Mouse (Mus musculus) layer of hippocampus, adult 9-10 months (tissue): ENCODE data around the gene Lrmda.

Experiments
- DNase-seq: peaks from one replicate; pipeline ENCODE4 v3.0.0; 2022; ENCODE audit warnings: low spot score

Lrmda gene

GRCm38 (mm10) chr14:22043420-22043819, 23.9 kb downstream of the Lrmda start:
- no peak for DNase-seq

GRCm38 (mm10) chr14:22046262-22046856, 26.8 kb downstream of the Lrmda start:
- no peak for DNase-seq

GRCm38 (mm10) chr14:22048068-22048899, 28.8 kb downstream of the Lrmda start:
- no peak for DNase-seq

GRCm38 (mm10) chr14:22048900-22049199, 29.3 kb downstream of the Lrmda start:
- no peak for DNase-seq

GRCm38 (mm10) chr14:22049282-22049681, 29.8 kb downstream of the Lrmda start:
- no peak for DNase-seq

GRCm38 (mm10) chr14:22051941-22052664, 32.6 kb downstream of the Lrmda start:
- DNase-seq = no peak

GRCm38 (mm10) chr14:22055630-22056029, 36.1 kb downstream of the Lrmda start:
- no peak for DNase-seq

- no peak for DNase-seq
Observed at GRCm38 (mm10) chr14:22056246-22056645, 36.7 kb downstream of the Lrmda start.

GRCm38 (mm10) chr14:22058729-22059128, 39.2 kb downstream of the Lrmda start:
- no peak for DNase-seq

- no peak for DNase-seq
Observed at GRCm38 (mm10) chr14:22059348-22059861, 39.9 kb downstream of the Lrmda start.

- DNase-seq = no peak
Observed at GRCm38 (mm10) chr14:22060787-22061186, 41.3 kb downstream of the Lrmda start.

GRCm38 (mm10) chr14:22062117-22062855, 42.8 kb downstream of the Lrmda start:
- DNase-seq = no peak

GRCm38 (mm10) chr14:22069169-22069568, 49.7 kb downstream of the Lrmda start:
- DNase-seq = no peak

- DNase-seq = no peak
Observed at GRCm38 (mm10) chr14:22073385-22073784, 53.9 kb downstream of the Lrmda start.

GRCm38 (mm10) chr14:22074229-22074628, 54.7 kb downstream of the Lrmda start:
- DNase-seq = no peak

- no peak for DNase-seq
Observed at GRCm38 (mm10) chr14:22083931-22084330, 64.4 kb downstream of the Lrmda start.

- no peak for DNase-seq
Observed at GRCm38 (mm10) chr14:22085411-22085810, 65.9 kb downstream of the Lrmda start.

GRCm38 (mm10) chr14:22088604-22089003, 69.1 kb downstream of the Lrmda start:
- no peak for DNase-seq

GRCm38 (mm10) chr14:22089331-22089730, 69.8 kb downstream of the Lrmda start:
- DNase-seq = no peak

GRCm38 (mm10) chr14:22089866-22090470, 70.5 kb downstream of the Lrmda start:
- no peak for DNase-seq

- DNase-seq = no peak
Observed at GRCm38 (mm10) chr14:22090778-22091211, 71.3 kb downstream of the Lrmda start.

GRCm38 (mm10) chr14:22091306-22091705, 71.8 kb downstream of the Lrmda start:
- no peak for DNase-seq
